10 mouse cellular contexts compared by ENCODE assay signal in the genomic region with DNA sequence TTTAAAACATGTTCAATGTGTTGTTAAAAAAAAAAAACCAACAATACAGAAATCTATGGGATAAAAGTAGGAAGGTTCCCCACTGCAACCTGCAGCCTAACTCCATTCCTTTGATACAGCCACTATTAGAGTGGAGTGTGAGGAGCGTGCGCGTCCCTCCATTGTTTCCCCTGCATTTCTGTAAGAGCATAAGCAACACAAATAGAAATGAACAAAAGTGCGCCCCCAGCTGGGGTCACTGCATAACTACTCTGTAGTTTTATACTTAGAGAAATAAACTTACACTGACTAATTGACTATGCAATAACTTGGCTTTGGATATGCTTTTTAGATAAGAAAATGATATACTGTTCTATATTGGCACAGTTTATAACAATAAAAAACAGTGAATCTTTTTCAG.
DNase-seq lines count a peak whose midpoint lies in the region; ATAC-seq and TF ChIP-seq lines count a peak whose summit lies in the region.
"Had no signal": no experiment of that assay in that cellular context is flagged by ENCODE, and none has a peak within 500 bp of the region (broad histone marks: within the 10 kb centered on the region; RNA-seq: fewer than 3 reads in every experiment).

No protein-coding gene starts in this region.

- H3K9me3 ChIP-seq in hindbrain, postnatal 0 days (ENCODE audit: low read length): no peaks in the 10 kb centered on the region
- no peaks in the 10 kb centered on the region for H3K9me3 ChIP-seq in hindbrain, embryonic 10.5 days
- H3K9me3 ChIP-seq: heart, embryonic 15.5 days had no signal

- peak; percentile 33 to 63 for DNase-seq in adrenal gland, adult (ENCODE audit: inconsistent age in 2 of 2, low spot score in 1 of 2)
- no peak for DNase-seq in adrenal gland, postnatal 4 days (ENCODE audit: low spot score in 2 of 2)
- DNase-seq in hindbrain, postnatal 0 days (ENCODE audit: low spot score): peak; percentile 48
- DNase-seq in hindbrain, embryonic 10.5 days (ENCODE audit: low spot score): no peak
- DNase-seq in testis, postnatal 10 days (ENCODE audit: low spot score): peak; percentile 58
- no peak for DNase-seq in testis, postnatal 14 days (ENCODE audit: low spot score)
- no peak for DNase-seq in urinary bladder, postnatal 25 days (ENCODE audit: low spot score)
- DNase-seq in kidney, adult 2 months: no peak
- DNase-seq: kidney, adult 8-10 months had no signal

- H3K9ac ChIP-seq in hindbrain, postnatal 0 days (replicated peaks; ENCODE audit: low read length): no peak overlapping the region
- H3K9ac ChIP-seq: heart, embryonic 15.5 days had no signal

- TF ChIP-seq CTCF in hindbrain, postnatal 0 days (IDR thresholded peaks at IDR 0.05; ENCODE audit: low read depth): peak; percentile 37
- no peak for TF ChIP-seq CTCF in kidney, adult 2 months (conservative IDR thresholded peaks at IDR 0.05; ENCODE audit: insufficient read depth, insufficient read length, low read depth, low read length)

- 57% methylated on average over 4 of the region's 4 CpGs for WGBS in hindbrain, postnatal 0 days
- WGBS in hindbrain, embryonic 10.5 days: 57% methylated on average over 4 of the region's 4 CpGs
- 82% methylated on average over 4 of the region's 4 CpGs for WGBS in kidney, adult 2 months

- no peak overlapping the region for H3K27ac ChIP-seq in hindbrain, postnatal 0 days
- no peak overlapping the region for H3K27ac ChIP-seq in hindbrain, embryonic 10.5 days
- no peak overlapping the region for H3K27ac ChIP-seq in kidney, adult 2 months (ENCODE audit: insufficient read depth, low read depth, low read length)
- H3K27ac ChIP-seq: heart, embryonic 15.5 days had no signal

- no peak for ATAC-seq in hindbrain, postnatal 0 days

- H3K4me2 ChIP-seq in hindbrain, postnatal 0 days (ENCODE audit: low read depth, low read length): no peak overlapping the region
- H3K4me2 ChIP-seq: heart, embryonic 15.5 days had no signal

- H3K27me3 ChIP-seq in hindbrain, postnatal 0 days (ENCODE audit: insufficient read depth, low read length): no peaks in the 10 kb centered on the region
- no peaks in the 10 kb centered on the region for H3K27me3 ChIP-seq in hindbrain, embryonic 10.5 days (ENCODE audit: insufficient read depth, poor library complexity, severe bottlenecking)
- H3K27me3 ChIP-seq in kidney, adult 2 months (replicated peaks; ENCODE audit: control insufficient read depth, insufficient read depth, low read length): no peaks in the 10 kb centered on the region
- H3K27me3 ChIP-seq: heart, embryonic 15.5 days had no signal

- no peak overlapping the region for H3K4me3 ChIP-seq in hindbrain, postnatal 0 days (ENCODE audit: low read length)
- H3K4me3 ChIP-seq in hindbrain, embryonic 10.5 days: no peak overlapping the region
- H3K4me3 ChIP-seq in kidney, adult 2 months (ENCODE audit: insufficient read depth, low read depth, low read length): no peak overlapping the region
- H3K4me3 ChIP-seq: heart, embryonic 15.5 days had no signal

- peaks cover 10% of the 10 kb centered on the region; the same call in 1 of the 2 replicates for H3K4me1 ChIP-seq in hindbrain, postnatal 0 days (ENCODE audit: insufficient read depth, low read length)
- peaks cover 13% of the 10 kb centered on the region for H3K4me1 ChIP-seq in hindbrain, embryonic 10.5 days (replicated peaks)
- H3K4me1 ChIP-seq in kidney, adult 2 months (ENCODE audit: control insufficient read depth, insufficient read depth, low read length): 0 out of 2 replicates have a peak, but pooled peaks cover 2% of the 10 kb centered on the region

- H3K36me3 ChIP-seq in hindbrain, postnatal 0 days (ENCODE audit: insufficient read depth, low read length): no peaks in the 10 kb centered on the region
- no peaks in the 10 kb centered on the region for H3K36me3 ChIP-seq in hindbrain, embryonic 10.5 days
- H3K36me3 ChIP-seq in kidney, adult 2 months (ENCODE audit: control insufficient read depth, insufficient read depth, low read length): no peaks in the 10 kb centered on the region

- TF ChIP-seq POLR2A in kidney, adult 2 months (IDR thresholded peaks at IDR 0.05; ENCODE audit: low read depth, low read length): no peak

Comparison
In these comparisons a context has a peak if more than half of its experiments do, and no peak if none do; other contexts are left out.
1. DNase-seq: peak in adrenal gland, adult (2 of 2), hindbrain, postnatal 0 days (single experiment) and testis, postnatal 10 days (single experiment); none in adrenal gland, postnatal 4 days (0 of 2), hindbrain, embryonic 10.5 days (single experiment), testis, postnatal 14 days (single experiment), urinary bladder, postnatal 25 days (single experiment) and kidney, adult 2 months (single experiment).